Mouse (Mus musculus) midbrain, embryonic 10.5 days (tissue): Measurements from ENCODE around the gene Myl7. TPM values are rescaled to one million over a fixed set of nuclear protein-coding genes. Genes with fewer than 3 reads are reported as not detected.
A peak's percentile ranks its signal among the peaks of the same experiment; 100 is the strongest.

Experiments used
- DNase-seq: peaks from one replicate; pipeline ENCODE4 v3.0.0-alpha.2; 2017; ENCODE audit warnings: low spot score
- H3K27ac ChIP-seq: fragments of 300-500 bp; sonication (generic); replicated peaks from 2 replicates; pipeline ENCODE4 v1.5.1; 2016; ENCODE audit warnings: mild to moderate bottlenecking
- H3K27me3 ChIP-seq: fragments of 300-500 bp; sonication (generic); 2 replicates; pipeline ENCODE4 v1.6.1; 2016; ENCODE audit warnings: low read depth, mild to moderate bottlenecking; ENCODE audit not compliant: poor library complexity, severe bottlenecking
- H3K36me3 ChIP-seq: fragments of 300-500 bp; sonication (generic); 2 replicates; pipeline ENCODE4 v1.6.1; 2016; ENCODE audit warnings: mild to moderate bottlenecking, moderate library complexity
- H3K4me1 ChIP-seq: fragments of 300-500 bp; sonication (generic); 2 replicates; pipeline ENCODE4 v1.6.1; 2016
- H3K4me3 ChIP-seq: fragments of 300-500 bp; sonication (generic); 2 replicates; pipeline ENCODE4 v1.5.1; 2016; ENCODE audit warnings: mild to moderate bottlenecking, moderate library complexity
- H3K9me3 ChIP-seq: fragments of 300-500 bp; sonication (generic); replicated peaks from 2 replicates; pipeline ENCODE4 v1.6.1; 2016; ENCODE audit warnings: mild to moderate bottlenecking
- WGBS: fragments of 180-500 bp; shearing (Covaris S2); methylation state at CpG from one replicate; pipeline ENCODE4 v1.1.7; 2016; 5-methylcytosine and 5-hydroxymethylcytosine counted together
- polyA plus RNA-seq: library from polyadenylated mRNA; unstranded; fragments of >200 nt; fragmentation: Nextera tagmentation; extraction: Ambion mirVana; gene quantifications from 2 replicates; pipeline ENCODE4 v1.2.1, GENCODE M21; 2016

Myl7 gene
- polyA plus RNA-seq, 1 experiment from 2014 or later = 3.7 TPM

GRCm38 (mm10) chr11:5877921-5878526 is 20.6 kb downstream of the Myl7 start, which contains the start of gene Pold2:
Gene Pold2, minus strand, starts transcription at chr11:5878292.
- peak; percentile 99 for DNase-seq
- under 1% methylated on average over 52 of the region's 52 CpGs for WGBS
- Histone ChIP-seq H3K4me3 (peak within 1 kb of the TSS; percentile 68), H3K4me1 (peaks cover 32% of the 10 kb centered on the region), H3K9me3 (no peaks in the 10 kb centered on the region), H3K36me3 (peaks cover 38% of the 10 kb centered on the region), H3K27ac (peak within 1 kb of the TSS; percentile 92), H3K27me3 (no peaks in the 10 kb centered on the region)

GRCm38 (mm10) chr11:5877421-5877820 is 21.2 kb downstream of the Myl7 start:
- H3K36me3 ChIP-seq = peaks cover 44% of the 10 kb centered on the region
- H3K27ac ChIP-seq = peak overlapping the region; percentile 92
- H3K4me3 ChIP-seq = peak overlapping the region; percentile 68
- peaks cover 32% of the 10 kb centered on the region for H3K4me1 ChIP-seq
- DNase-seq = no peak
- no peaks in the 10 kb centered on the region for H3K27me3 ChIP-seq
- WGBS = 7% methylated on average over 5 of the region's 5 CpGs
- no peaks in the 10 kb centered on the region for H3K9me3 ChIP-seq

- Histone ChIP-seq H3K4me3 (no peak overlapping the region), H3K4me1 (peaks cover 21% of the 10 kb centered on the region), H3K27ac (no peak overlapping the region), H3K36me3 (peaks cover 82% of the 10 kb centered on the region), H3K9me3 (no peaks in the 10 kb centered on the region), H3K27me3 (no peaks in the 10 kb centered on the region)
- WGBS = 97% methylated on average over 9 of the region's 9 CpGs
- DNase-seq = no peak
Observed at GRCm38 (mm10) chr11:5873192-5873591, 25.4 kb downstream of the Myl7 start.

GRCm38 (mm10) chr11:5872707-5873106 is 25.9 kb downstream of the Myl7 start:
- H3K36me3 ChIP-seq = peaks cover 82% of the 10 kb centered on the region
- 93% methylated on average over 11 of the region's 11 CpGs for WGBS

GRCm38 (mm10) chr11:5870069-5870468 is 28.5 kb downstream of the Myl7 start:
- no peak overlapping the region for H3K4me3 ChIP-seq
- WGBS = 95% methylated on average over 16 of the region's 16 CpGs

More at GRCm38 (mm10) chr11:5872707-5873106, 25.9 kb downstream of the Myl7 start:
- DNase-seq = no peak
- H3K9me3 ChIP-seq = no peaks in the 10 kb centered on the region
- no peaks in the 10 kb centered on the region for H3K27me3 ChIP-seq
- H3K4me1 ChIP-seq = peaks cover 20% of the 10 kb centered on the region
- H3K27ac ChIP-seq = no peak overlapping the region
- H3K4me3 ChIP-seq = no peak overlapping the region

GRCm38 (mm10) chr11:5869331-5869730 is 29.3 kb downstream of the Myl7 start:
- 91% methylated on average over 16 of the region's 16 CpGs for WGBS
- Histone ChIP-seq H3K27me3 (peaks cover 1% of the 10 kb centered on the region; the same call in 1 of the 2 replicates), H3K27ac (no peak overlapping the region), H3K4me1 (peaks cover 4% of the 10 kb centered on the region; the same call in 1 of the 2 replicates), H3K9me3 (no peaks in the 10 kb centered on the region), H3K4me3 (no peak overlapping the region), H3K36me3 (peaks cover 57% of the 10 kb centered on the region)
- DNase-seq = no peak

More at GRCm38 (mm10) chr11:5870069-5870468, 28.5 kb downstream of the Myl7 start:
- Histone ChIP-seq H3K4me1 (peaks cover 4% of the 10 kb centered on the region; the same call in 1 of the 2 replicates), H3K36me3 (peaks cover 64% of the 10 kb centered on the region), H3K27ac (no peak overlapping the region), H3K9me3 (no peaks in the 10 kb centered on the region), H3K27me3 (no peaks in the 10 kb centered on the region)
- DNase-seq = no peak

GRCm38 (mm10) chr11:5868324-5868723 is 30.3 kb downstream of the Myl7 start:
- Histone ChIP-seq H3K9me3 (no peaks in the 10 kb centered on the region), H3K4me1 (peaks cover 4% of the 10 kb centered on the region; the same call in 1 of the 2 replicates), H3K27me3 (peaks cover 11% of the 10 kb centered on the region), H3K27ac (no peak overlapping the region), H3K36me3 (peaks cover 47% of the 10 kb centered on the region), H3K4me3 (no peak overlapping the region)
- WGBS = 93% methylated on average over 12 of the region's 12 CpGs
- no peak for DNase-seq

- Histone ChIP-seq H3K4me1 (peaks cover 11% of the 10 kb centered on the region), H3K27me3 (peaks cover 22% of the 10 kb centered on the region), H3K4me3 (no peak overlapping the region), H3K36me3 (peaks cover 35% of the 10 kb centered on the region), H3K27ac (no peak overlapping the region), H3K9me3 (no peaks in the 10 kb centered on the region)
- no peak for DNase-seq
- 92% methylated on average over 2 of the region's 2 CpGs for WGBS
Observed at GRCm38 (mm10) chr11:5867196-5867595, 31.4 kb downstream of the Myl7 start.

- H3K4me1 ChIP-seq = peaks cover 22% of the 10 kb centered on the region
- no peaks in the 10 kb centered on the region; the same call in 1 of the 2 replicates for H3K9me3 ChIP-seq
- H3K27ac ChIP-seq = no peak overlapping the region; the same call in 1 of the 2 replicates
- H3K4me3 ChIP-seq = peak overlapping the region; percentile 51
- H3K27me3 ChIP-seq = peaks cover 50% of the 10 kb centered on the region
- WGBS = 35% methylated on average over 15 of the region's 15 CpGs
- DNase-seq = no peak
- H3K36me3 ChIP-seq = no peaks in the 10 kb centered on the region
Observed at GRCm38 (mm10) chr11:5862394-5863105, 36.0 kb downstream of the Myl7 start.

GRCm38 (mm10) chr11:5861678-5862393 is 36.7 kb downstream of the Myl7 start, which contains the start of gene Aebp1:
Gene Aebp1, plus strand, starts transcription at chr11:5861947.
- H3K9me3 ChIP-seq = no peaks in the 10 kb centered on the region; the same call in 1 of the 2 replicates
- peak within 1 kb of the TSS; percentile 51 for H3K4me3 ChIP-seq
- H3K4me1 ChIP-seq = peaks cover 18% of the 10 kb centered on the region
- no peaks in the 10 kb centered on the region for H3K36me3 ChIP-seq
- peak; percentile 43 for DNase-seq
- peak within 1 kb of the TSS; percentile 71; the same call in 1 of the 2 replicates for H3K27ac ChIP-seq
- WGBS = 4% methylated on average over 59 of the region's 59 CpGs
- H3K27me3 ChIP-seq = peaks cover 50% of the 10 kb centered on the region

- no peak overlapping the region for H3K4me3 ChIP-seq
- WGBS = 68% methylated on average over 6 of the region's 6 CpGs
- peaks cover 50% of the 10 kb centered on the region for H3K27me3 ChIP-seq
Observed at GRCm38 (mm10) chr11:5860639-5861038, 37.9 kb downstream of the Myl7 start.

GRCm38 (mm10) chr11:5859883-5860550 is 38.6 kb downstream of the Myl7 start:
- Histone ChIP-seq H3K27me3 (peaks cover 50% of the 10 kb centered on the region), H3K9me3 (no peaks in the 10 kb centered on the region; the same call in 1 of the 2 replicates)
- 85% methylated on average over 13 of the region's 13 CpGs for WGBS

More at GRCm38 (mm10) chr11:5860639-5861038, 37.9 kb downstream of the Myl7 start:
- Histone ChIP-seq H3K4me1 (peaks cover 22% of the 10 kb centered on the region), H3K9me3 (no peaks in the 10 kb centered on the region; the same call in 1 of the 2 replicates), H3K36me3 (no peaks in the 10 kb centered on the region), H3K27ac (no peak overlapping the region)
- DNase-seq = no peak

More at GRCm38 (mm10) chr11:5859883-5860550, 38.6 kb downstream of the Myl7 start:
- DNase-seq = no peak
- no peak overlapping the region for H3K4me3 ChIP-seq
- H3K36me3 ChIP-seq = no peaks in the 10 kb centered on the region
- H3K4me1 ChIP-seq = peaks cover 22% of the 10 kb centered on the region
- no peak overlapping the region for H3K27ac ChIP-seq
